Mouse (Mus musculus): Measurements from ENCODE around the gene Ing5.

DNA sequence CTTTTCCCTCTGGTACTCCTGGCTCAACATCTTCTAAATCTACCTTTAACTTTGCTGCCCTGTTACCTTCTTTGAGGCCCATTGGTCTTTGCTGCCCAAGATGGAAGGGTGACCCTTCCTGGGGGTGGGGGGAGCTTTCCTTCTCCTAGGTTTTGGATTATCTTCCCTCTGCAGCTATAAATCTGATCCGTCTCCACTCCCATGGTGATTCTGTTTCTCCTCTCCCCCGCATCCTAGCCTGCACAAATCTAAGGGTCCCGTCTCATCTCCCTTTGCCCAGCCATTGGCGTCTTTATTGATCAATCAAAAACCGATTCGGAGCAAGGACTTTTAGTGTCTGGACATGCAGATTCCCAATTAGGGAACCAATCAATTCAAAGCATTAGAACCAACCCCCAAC, 36.2 kb upstream of the Ing5 start:
- TF ChIP-seq CTCF (IDR thresholded peaks at IDR 0.05; ENCODE audit: control insufficient read depth, insufficient read depth, insufficient read length) = no peak
- no peak for TF ChIP-seq CEBPB (IDR thresholded peaks at IDR 0.05; ENCODE audit: low read depth)
- no peak for TF ChIP-seq USF1 (IDR thresholded peaks at IDR 0.05; ENCODE audit: low read depth)
- no peak for TF ChIP-seq FOSL1 (IDR thresholded peaks at IDR 0.05; ENCODE audit: insufficient read depth, low read length, poor library complexity, severe bottlenecking)
- no peak for TF ChIP-seq MAX (IDR thresholded peaks at IDR 0.05)
- no peak for TF ChIP-seq MYOD1 (IDR thresholded peaks at IDR 0.05; ENCODE audit: control insufficient read depth, insufficient read length, low read depth)
- TF ChIP-seq MYOG (IDR thresholded peaks at IDR 0.05; ENCODE audit: control insufficient read depth, extremely low read depth, insufficient read length) = no peak
